Mouse (Mus musculus) liver, embryonic 14.5 days (tissue): Measurements from ENCODE around the gene Rora.

ENCODE experiments used
- CTCF ChIP-seq: IDR thresholded peaks from 2 replicates; pipeline ENCODE4 v1.5.1; 2016; ENCODE audit warnings: antibody characterized with exemption, low read depth, control low read depth
- EP300 ChIP-seq: IDR thresholded peaks from 2 replicates; pipeline ENCODE4 v1.6.1; 2016; ENCODE audit warnings: antibody characterized with exemption, low read depth

DNA sequence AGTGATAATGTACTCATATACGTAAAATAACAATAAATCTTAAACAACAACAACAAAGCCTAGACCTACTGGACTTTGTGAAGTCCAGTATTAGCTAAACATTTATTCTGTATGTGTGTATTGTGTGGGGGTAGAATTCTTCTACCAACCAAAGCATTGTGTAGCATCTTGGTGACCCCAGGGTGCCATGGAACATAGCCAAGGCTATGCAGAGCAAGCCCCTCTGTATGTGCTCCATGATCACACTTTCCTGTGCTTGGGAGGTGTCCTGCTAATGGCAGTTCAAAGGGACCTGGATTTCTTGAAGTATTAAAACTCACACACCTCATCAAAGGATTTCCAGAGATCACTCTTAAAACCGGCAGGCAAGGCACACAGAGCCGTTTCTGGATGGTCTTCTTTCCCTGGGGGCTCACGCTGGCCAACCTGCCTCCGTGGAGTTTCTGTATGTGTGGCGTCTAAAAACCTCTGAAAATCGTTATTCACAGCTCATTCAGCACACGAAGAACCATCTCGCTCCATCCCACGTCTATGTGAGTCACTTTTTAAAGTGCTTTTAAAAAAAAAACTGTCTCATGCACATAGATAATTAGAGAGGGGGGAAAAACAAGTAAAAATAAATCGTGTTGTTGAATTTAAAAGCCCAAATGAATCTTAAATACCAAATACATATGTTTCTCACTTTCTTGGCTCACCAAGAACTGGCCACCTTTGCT is 92.5 kb downstream of the Rora start:
- TF ChIP-seq CTCF (no peak), EP300 (no peak)
